Mouse (Mus musculus) hindbrain, embryonic 12.5 days (tissue): ENCODE measurements around the gene Taf5l. TPM values are rescaled to one million over a fixed set of nuclear protein-coding genes. Genes with fewer than 3 reads are reported as not detected.
"Not testable (repeated sequence)": the region's sequence is repeated elsewhere in the genome, so short reads cannot be mapped to it uniquely, and the experiment has no call there.

ENCODE experiments used
- ATAC-seq: fragments of 200-750 bp; cut with Nextera tagmentation; 2 replicates; pipeline ENCODE4 v1.8.0; 2017; ENCODE audit warnings: moderate TSS enrichment; ENCODE audit not compliant: low FRiP score
- H3K27ac ChIP-seq: fragments of 300-500 bp; sonication (generic); 2 replicates; pipeline ENCODE4 v1.5.1; 2016; ENCODE audit warnings: mild to moderate bottlenecking
- H3K27me3 ChIP-seq: fragments of 300-500 bp; sonication (generic); 2 replicates; pipeline ENCODE4 v1.6.1; 2016; ENCODE audit warnings: mild to moderate bottlenecking
- H3K36me3 ChIP-seq: fragments of 300-500 bp; sonication (generic); 2 replicates; pipeline ENCODE4 v1.6.1; 2016; ENCODE audit warnings: mild to moderate bottlenecking
- H3K4me1 ChIP-seq: fragments of 300-500 bp; sonication (generic); 2 replicates; pipeline ENCODE4 v1.6.1; 2016
- H3K4me2 ChIP-seq: fragments of 300-500 bp; sonication (generic); replicated peaks from 2 replicates; pipeline ENCODE4 v1.6.1; 2016; ENCODE audit warnings: mild to moderate bottlenecking
- H3K4me3 ChIP-seq: fragments of 300-500 bp; sonication (generic); 2 replicates; pipeline ENCODE4 v1.5.1; 2016; ENCODE audit warnings: mild to moderate bottlenecking
- H3K9ac ChIP-seq: fragments of 300-500 bp; sonication (generic); 2 replicates; pipeline ENCODE4 v1.6.1; 2016; ENCODE audit warnings: mild to moderate bottlenecking, moderate library complexity
- H3K9me3 ChIP-seq: fragments of 300-500 bp; sonication (generic); replicated peaks from 2 replicates; pipeline ENCODE4 v1.6.1; 2016; ENCODE audit warnings: mild to moderate bottlenecking
- WGBS: fragments of 180-500 bp; shearing (Covaris S2); methylation state at CpG from one replicate; pipeline ENCODE4 v1.1.7; 2016; 5-methylcytosine and 5-hydroxymethylcytosine counted together
- polyA plus RNA-seq: library from polyadenylated mRNA; unstranded; fragments of >200 nt; fragmentation: Nextera tagmentation; extraction: Ambion mirVana; gene quantifications from 2 replicates; pipeline ENCODE4 v1.2.1, GENCODE M21; 2016

Gene Taf5l
- polyA plus RNA-seq, 1 experiment from 2014 or later = 34.4 TPM

- 81% methylated on average over 8 of the region's 8 CpGs for WGBS
- Histone ChIP-seq H3K4me3 (no peak overlapping the region), H3K4me2 (no peak overlapping the region), H3K36me3 (no peaks in the 10 kb centered on the region), H3K27me3 (no peaks in the 10 kb centered on the region), H3K9me3 (no peaks in the 10 kb centered on the region), H3K27ac (no peak overlapping the region), H3K4me1 (peaks cover 14% of the 10 kb centered on the region), H3K9ac (no peak overlapping the region)
- no peak for ATAC-seq
Measured at GRCm38 (mm10) chr8:123978926-123979325, 42.3 kb downstream of the Taf5l start.

- H3K36me3 ChIP-seq = no peaks in the 10 kb centered on the region
- H3K9me3 ChIP-seq = no peaks in the 10 kb centered on the region
- no peak for ATAC-seq
- H3K27me3 ChIP-seq = no peaks in the 10 kb centered on the region
- no peak overlapping the region for H3K4me3 ChIP-seq
- H3K9ac ChIP-seq = peak overlapping the region; percentile 32; the same call in 1 of the 2 replicates
- WGBS = 73% methylated on average over 14 of the region's 14 CpGs
- peaks cover 14% of the 10 kb centered on the region for H3K4me1 ChIP-seq
- H3K4me2 ChIP-seq = no peak overlapping the region
- no peak overlapping the region for H3K27ac ChIP-seq
Measured at GRCm38 (mm10) chr8:123978166-123978838, 42.9 kb downstream of the Taf5l start.

- H3K4me3 ChIP-seq = no peak overlapping the region
- peaks cover 11% of the 10 kb centered on the region for H3K4me1 ChIP-seq
- ATAC-seq = no peak
- no peaks in the 10 kb centered on the region for H3K27me3 ChIP-seq
- WGBS = 91% methylated on average over 4 of the region's 4 CpGs
- no peak overlapping the region for H3K9ac ChIP-seq
- no peaks in the 10 kb centered on the region for H3K9me3 ChIP-seq
- H3K27ac ChIP-seq = no peak overlapping the region
- no peak overlapping the region for H3K4me2 ChIP-seq
- no peaks in the 10 kb centered on the region for H3K36me3 ChIP-seq
Measured at GRCm38 (mm10) chr8:123977499-123977898, 43.7 kb downstream of the Taf5l start.

- ATAC-seq = no peak
- Histone ChIP-seq H3K27ac (no peak overlapping the region), H3K9me3 (no peaks in the 10 kb centered on the region)
Measured at GRCm38 (mm10) chr8:123973495-123973894, 47.7 kb downstream of the Taf5l start.

GRCm38 (mm10) chr8:123966896-123967295 is 54.3 kb downstream of the Taf5l start:
- ATAC-seq = no peak
- no peak overlapping the region for H3K27ac ChIP-seq
- no peaks in the 10 kb centered on the region for H3K9me3 ChIP-seq
- H3K9ac ChIP-seq = no peak overlapping the region
- H3K4me1 ChIP-seq = no peaks in the 10 kb centered on the region
- no peak overlapping the region for H3K4me3 ChIP-seq
- H3K27me3 ChIP-seq = no peaks in the 10 kb centered on the region
- H3K4me2 ChIP-seq = no peak overlapping the region
- WGBS = 72% methylated on average over 2 of the region's 2 CpGs
- peaks cover 25% of the 10 kb centered on the region for H3K36me3 ChIP-seq

More at GRCm38 (mm10) chr8:123973495-123973894, 47.7 kb downstream of the Taf5l start:
- Histone ChIP-seq H3K4me1 (no peaks in the 10 kb centered on the region), H3K4me3 (no peak overlapping the region), H3K4me2 (no peak overlapping the region), H3K36me3 (peaks cover 8% of the 10 kb centered on the region; the same call in 1 of the 2 replicates), H3K9ac (no peak overlapping the region), H3K27me3 (no peaks in the 10 kb centered on the region)
- whole genome bisulfite sequencing = 91% methylated on average over 1 of the region's 1 CpGs

- Histone ChIP-seq H3K27me3 (no peaks in the 10 kb centered on the region), H3K4me3 (no peak overlapping the region), H3K36me3 (peaks cover 54% of the 10 kb centered on the region), H3K27ac (no peak overlapping the region), H3K9me3 (no peaks in the 10 kb centered on the region), H3K4me2 (no peak overlapping the region), H3K4me1 (no peaks in the 10 kb centered on the region), H3K9ac (no peak overlapping the region)
- ATAC-seq = no peak
- WGBS = 71% methylated on average over 1 of the region's 1 CpGs
Measured at GRCm38 (mm10) chr8:123961371-123961770, 59.8 kb downstream of the Taf5l start.

- not testable (repeated sequence) for H3K9ac ChIP-seq, H3K4me1 ChIP-seq, H3K27me3 ChIP-seq, H3K4me3 ChIP-seq, H3K9me3 ChIP-seq, H3K27ac ChIP-seq, ATAC-seq, H3K4me2 ChIP-seq
- 85% methylated on average over 5 of the region's 5 CpGs for WGBS
- peaks cover 55% of the 10 kb centered on the region for H3K36me3 ChIP-seq
Measured at GRCm38 (mm10) chr8:123960556-123960955, 60.6 kb downstream of the Taf5l start.

- no peaks in the 10 kb centered on the region for H3K4me1 ChIP-seq
- H3K4me2 ChIP-seq = no peak overlapping the region
- H3K9me3 ChIP-seq = no peaks in the 10 kb centered on the region
- no peak overlapping the region for H3K4me3 ChIP-seq
- H3K36me3 ChIP-seq = peaks cover 58% of the 10 kb centered on the region
- ATAC-seq = no peak
- H3K9ac ChIP-seq = no peak overlapping the region
- WGBS = 91% methylated on average over 9 of the region's 9 CpGs
- no peaks in the 10 kb centered on the region for H3K27me3 ChIP-seq
- H3K27ac ChIP-seq = no peak overlapping the region
Measured at GRCm38 (mm10) chr8:123960056-123960455, 61.1 kb downstream of the Taf5l start.

- peaks cover 58% of the 10 kb centered on the region for H3K36me3 ChIP-seq
Measured at GRCm38 (mm10) chr8:123959473-123959872, 61.7 kb downstream of the Taf5l start.

GRCm38 (mm10) chr8:123958130-123958529 is 63.1 kb downstream of the Taf5l start:
- Histone ChIP-seq H3K4me2 (no peak overlapping the region), H3K9me3 (no peaks in the 10 kb centered on the region), H3K27ac (no peak overlapping the region), H3K9ac (no peak overlapping the region), H3K4me3 (no peak overlapping the region), H3K4me1 (no peaks in the 10 kb centered on the region), H3K27me3 (no peaks in the 10 kb centered on the region), H3K36me3 (peaks cover 67% of the 10 kb centered on the region)
- 82% methylated on average over 17 of the region's 17 CpGs for WGBS
- no peak for ATAC-seq

More at GRCm38 (mm10) chr8:123959473-123959872, 61.7 kb downstream of the Taf5l start:
- Histone ChIP-seq H3K27ac (no peak overlapping the region), H3K27me3 (no peaks in the 10 kb centered on the region), H3K9me3 (no peaks in the 10 kb centered on the region), H3K4me2 (no peak overlapping the region), H3K4me1 (no peaks in the 10 kb centered on the region), H3K4me3 (no peak overlapping the region), H3K9ac (no peak overlapping the region)
- WGBS = 88% methylated on average over 6 of the region's 6 CpGs
- ATAC-seq = no peak

- Histone ChIP-seq H3K27me3 (no peaks in the 10 kb centered on the region), H3K36me3 (peaks cover 38% of the 10 kb centered on the region), H3K4me1 (peaks cover 4% of the 10 kb centered on the region; the same call in 1 of the 2 replicates), H3K9me3 (no peaks in the 10 kb centered on the region), H3K4me3 (no peak overlapping the region), H3K27ac (no peak overlapping the region), H3K9ac (no peak overlapping the region), H3K4me2 (no peak overlapping the region)
- ATAC-seq = no peak
- 89% methylated on average over 8 of the region's 8 CpGs for WGBS
Measured at GRCm38 (mm10) chr8:123954246-123954645, 67.0 kb downstream of the Taf5l start.

GRCm38 (mm10) chr8:123953686-123954085 is 67.5 kb downstream of the Taf5l start:
- WGBS = 85% methylated on average over 8 of the region's 8 CpGs
- no peak overlapping the region for H3K4me3 ChIP-seq
- no peak for ATAC-seq
- peaks cover 4% of the 10 kb centered on the region; the same call in 1 of the 2 replicates for H3K4me1 ChIP-seq
- H3K9ac ChIP-seq = no peak overlapping the region
- H3K27ac ChIP-seq = no peak overlapping the region
- H3K4me2 ChIP-seq = no peak overlapping the region
- H3K27me3 ChIP-seq = no peaks in the 10 kb centered on the region
- no peaks in the 10 kb centered on the region for H3K9me3 ChIP-seq
- peaks cover 34% of the 10 kb centered on the region for H3K36me3 ChIP-seq
